Mouse (Mus musculus) inflammation-experienced regulatory T-cells, adult 6 months (primary cell): ENCODE data around the gene Emid1. TPM values are rescaled to one million over a fixed set of nuclear protein-coding genes. Genes with fewer than 3 reads are reported as not detected.

Experiments
- ATAC-seq: one replicate; pipeline ENCODE4 v1.8.0; 2017
- polyA plus RNA-seq, 3 experiments: library from polyadenylated mRNA; unstranded; fragments of 100-300 nt; shearing (Covaris generic); gene quantifications; one replicate each; pipeline ENCODE4 v1.2.1; 2017

Gene Emid1
- polyA plus RNA-seq = under 1 TPM in 1 of 3 experiments, not detected in 2; 0.83 TPM

GRCm38 (mm10) chr11:5151680-5152337 is at the start of gene Emid1:
Gene Emid1, minus strand, starts transcription at chr11:5152257.
- ATAC-seq = peak; percentile 43

- ATAC-seq = no peak
Measured at GRCm38 (mm10) chr11:5199879-5200278, 47.8 kb upstream of the Emid1 start.

- ATAC-seq = no peak
Measured at GRCm38 (mm10) chr11:5197068-5197467, 45.0 kb upstream of the Emid1 start.

GRCm38 (mm10) chr11:5196583-5196982 is 44.5 kb upstream of the Emid1 start:
- no peak for ATAC-seq

GRCm38 (mm10) chr11:5193576-5193881 is 41.5 kb upstream of the Emid1 start:
- no peak for ATAC-seq

GRCm38 (mm10) chr11:5192840-5193575 is 41.0 kb upstream of the Emid1 start:
- no peak for ATAC-seq

GRCm38 (mm10) chr11:5192084-5192516 is 40.0 kb upstream of the Emid1 start:
- no peak for ATAC-seq

- ATAC-seq = no peak
Measured at GRCm38 (mm10) chr11:5189239-5189933, 37.3 kb upstream of the Emid1 start.

- no peak for ATAC-seq
Measured at GRCm38 (mm10) chr11:5188170-5188569, 36.1 kb upstream of the Emid1 start.

- no peak for ATAC-seq
Measured at GRCm38 (mm10) chr11:5184832-5185231, 32.8 kb upstream of the Emid1 start.

- no peak for ATAC-seq
Measured at GRCm38 (mm10) chr11:5184250-5184649, 32.2 kb upstream of the Emid1 start.

- no peak for ATAC-seq
Measured at GRCm38 (mm10) chr11:5182870-5183269, 30.8 kb upstream of the Emid1 start.

- peak; percentile 33 for ATAC-seq
Measured at GRCm38 (mm10) chr11:5181850-5182404, 29.9 kb upstream of the Emid1 start.

GRCm38 (mm10) chr11:5179391-5179790 is 27.3 kb upstream of the Emid1 start:
- ATAC-seq = no peak

GRCm38 (mm10) chr11:5177171-5177570 is 25.1 kb upstream of the Emid1 start:
- ATAC-seq = peak; percentile 97

GRCm38 (mm10) chr11:5176685-5177084 is 24.6 kb upstream of the Emid1 start:
- ATAC-seq = no peak

GRCm38 (mm10) chr11:5175866-5176265 is 23.8 kb upstream of the Emid1 start:
- no peak for ATAC-seq

- ATAC-seq = no peak
Measured at GRCm38 (mm10) chr11:5175141-5175540, 23.1 kb upstream of the Emid1 start.

- no peak for ATAC-seq
Measured at GRCm38 (mm10) chr11:5172861-5173260, 20.8 kb upstream of the Emid1 start.

GRCm38 (mm10) chr11:5167311-5167710 is 15.3 kb upstream of the Emid1 start:
- no peak for ATAC-seq

- ATAC-seq = no peak
Measured at GRCm38 (mm10) chr11:5165471-5165916, 13.4 kb upstream of the Emid1 start.

GRCm38 (mm10) chr11:5164310-5164709 is 12.3 kb upstream of the Emid1 start:
- ATAC-seq = no peak

GRCm38 (mm10) chr11:5163421-5163820 is 11.4 kb upstream of the Emid1 start:
- no peak for ATAC-seq
